Mouse (Mus musculus): ENCODE data around the gene Kcnk13. TPM values are rescaled to one million over a fixed set of nuclear protein-coding genes. Genes with fewer than 3 reads are reported as not detected.

Kcnk13 gene
- total RNA-seq, 1 experiment, result 0.49 TPM

- Histone ChIP-seq H3K27ac (ENCODE audit: insufficient read depth, low read depth, low read length, poor library complexity, severe bottlenecking) (no peak overlapping the region), H3K4me1 (ENCODE audit: control insufficient read depth in 2 of 2, insufficient read depth in 2 of 2, low read length in 2 of 2, poor library complexity in 1 of 2) (no peaks in the 10 kb centered on the region), H3K9ac (ENCODE audit: insufficient read depth, low read depth, low read length, poor library complexity, severe bottlenecking) (no peak overlapping the region), H3K4me3 (ENCODE audit: insufficient read depth in 1 of 2, low read depth in 1 of 2, low read length in 2 of 2, poor library complexity in 1 of 2, severe bottlenecking in 1 of 2) (no peak overlapping the region), H3K9me3 (ENCODE audit: control insufficient read depth, insufficient read depth, low read depth, low read length) (no peaks in the 10 kb centered on the region), H3K36me3 (ENCODE audit: control insufficient read depth, insufficient read depth, low read length, poor library complexity, severe bottlenecking) (no peaks in the 10 kb centered on the region)
- in situ Hi-C loops (cut with MboI; ENCODE audit: low sequenced_read_pairs in 2 of 2, unreplicated experiment in 2 of 2), result no loop called here
- DNase-seq (ENCODE audit: low read depth, low spot score), result no peak
- TF ChIP-seq CHD2 (IDR thresholded peaks at IDR 0.05; ENCODE audit: low read depth, low read length), result no peak
- no peak for TF ChIP-seq MAFK (IDR thresholded peaks at IDR 0.05; ENCODE audit: insufficient read depth, low read depth, low read length)
- no peak for TF ChIP-seq ZC3H11A (IDR thresholded peaks at IDR 0.05; ENCODE audit: borderline replicate concordance, low read depth, low read length)
- no peak for TF ChIP-seq HCFC1 (IDR thresholded peaks at IDR 0.05; ENCODE audit: borderline replicate concordance, insufficient read depth, low read length)
- no peak for TF ChIP-seq ZNF384 (IDR thresholded peaks at IDR 0.05; ENCODE audit: low read depth, low read length)
Measured at GRCm38 (mm10) chr12:100079636-100080286, 115.5 kb downstream of the Kcnk13 start.

- in situ Hi-C loops (cut with MboI; ENCODE audit: low sequenced_read_pairs in 2 of 2, unreplicated experiment in 2 of 2), result no loop called here
- Histone ChIP-seq H3K9ac (ENCODE audit: insufficient read depth, low read depth, low read length, poor library complexity, severe bottlenecking) (no peak overlapping the region), H3K36me3 (ENCODE audit: control insufficient read depth, insufficient read depth, low read length, poor library complexity, severe bottlenecking) (no peaks in the 10 kb centered on the region), H3K4me1 (ENCODE audit: control insufficient read depth in 2 of 2, insufficient read depth in 2 of 2, low read length in 2 of 2, poor library complexity in 1 of 2) (no peaks in the 10 kb centered on the region), H3K9me3 (ENCODE audit: control insufficient read depth, insufficient read depth, low read depth, low read length) (no peaks in the 10 kb centered on the region), H3K27ac (ENCODE audit: insufficient read depth, low read depth, low read length, poor library complexity, severe bottlenecking) (no peak overlapping the region), H3K4me3 (ENCODE audit: insufficient read depth in 1 of 2, low read depth in 1 of 2, low read length in 2 of 2, poor library complexity in 1 of 2, severe bottlenecking in 1 of 2) (no peak overlapping the region)
- no peak for TF ChIP-seq MAFK (IDR thresholded peaks at IDR 0.05; ENCODE audit: insufficient read depth, low read depth, low read length)
- TF ChIP-seq ZC3H11A (IDR thresholded peaks at IDR 0.05; ENCODE audit: borderline replicate concordance, low read depth, low read length), result no peak
- TF ChIP-seq HCFC1 (IDR thresholded peaks at IDR 0.05; ENCODE audit: borderline replicate concordance, insufficient read depth, low read length), result no peak
- TF ChIP-seq ZNF384 (IDR thresholded peaks at IDR 0.05; ENCODE audit: low read depth, low read length), result no peak
- no peak for TF ChIP-seq CHD2 (IDR thresholded peaks at IDR 0.05; ENCODE audit: low read depth, low read length)
- no peak for DNase-seq (ENCODE audit: low read depth, low spot score)
Measured at GRCm38 (mm10) chr12:100088026-100088425, 123.7 kb downstream of the Kcnk13 start.

- Histone ChIP-seq H3K27ac (ENCODE audit: insufficient read depth, low read depth, low read length, poor library complexity, severe bottlenecking) (no peak overlapping the region), H3K9me3 (ENCODE audit: control insufficient read depth, insufficient read depth, low read depth, low read length) (no peaks in the 10 kb centered on the region), H3K4me3 (ENCODE audit: insufficient read depth in 1 of 2, low read depth in 1 of 2, low read length in 2 of 2, poor library complexity in 1 of 2, severe bottlenecking in 1 of 2) (no peak overlapping the region), H3K36me3 (ENCODE audit: control insufficient read depth, insufficient read depth, low read length, poor library complexity, severe bottlenecking) (no peaks in the 10 kb centered on the region), H3K9ac (ENCODE audit: insufficient read depth, low read depth, low read length, poor library complexity, severe bottlenecking) (no peak overlapping the region), H3K4me1 (ENCODE audit: control insufficient read depth in 2 of 2, insufficient read depth in 2 of 2, low read length in 2 of 2, poor library complexity in 1 of 2) (no peaks in the 10 kb centered on the region)
- in situ Hi-C loops (cut with MboI; ENCODE audit: low sequenced_read_pairs in 2 of 2, unreplicated experiment in 2 of 2), result no loop called here
- no peak for DNase-seq (ENCODE audit: low read depth, low spot score)
- TF ChIP-seq CHD2 (IDR thresholded peaks at IDR 0.05; ENCODE audit: low read depth, low read length) (no peak), ZC3H11A (IDR thresholded peaks at IDR 0.05; ENCODE audit: borderline replicate concordance, low read depth, low read length) (no peak), HCFC1 (IDR thresholded peaks at IDR 0.05; ENCODE audit: borderline replicate concordance, insufficient read depth, low read length) (no peak), MAFK (IDR thresholded peaks at IDR 0.05; ENCODE audit: insufficient read depth, low read depth, low read length) (no peak), ZNF384 (IDR thresholded peaks at IDR 0.05; ENCODE audit: low read depth, low read length) (no peak)
Measured at GRCm38 (mm10) chr12:100089265-100089664, 125.0 kb downstream of the Kcnk13 start.

GRCm38 (mm10) chr12:100090750-100091149 lies 126.5 kb downstream of the Kcnk13 start:
- no peak overlapping the region for H3K27ac ChIP-seq (ENCODE audit: insufficient read depth, low read depth, low read length, poor library complexity, severe bottlenecking)
- no peak overlapping the region for H3K4me3 ChIP-seq (ENCODE audit: insufficient read depth in 1 of 2, low read depth in 1 of 2, low read length in 2 of 2, poor library complexity in 1 of 2, severe bottlenecking in 1 of 2)
- no peak for TF ChIP-seq ZNF384 (IDR thresholded peaks at IDR 0.05; ENCODE audit: low read depth, low read length)
- TF ChIP-seq CHD2 (IDR thresholded peaks at IDR 0.05; ENCODE audit: low read depth, low read length), result no peak
- TF ChIP-seq ZC3H11A (IDR thresholded peaks at IDR 0.05; ENCODE audit: borderline replicate concordance, low read depth, low read length), result no peak
- no peak for TF ChIP-seq HCFC1 (IDR thresholded peaks at IDR 0.05; ENCODE audit: borderline replicate concordance, insufficient read depth, low read length)
- TF ChIP-seq MAFK (IDR thresholded peaks at IDR 0.05; ENCODE audit: insufficient read depth, low read depth, low read length), result no peak
- no peaks in the 10 kb centered on the region for H3K4me1 ChIP-seq (ENCODE audit: control insufficient read depth in 2 of 2, insufficient read depth in 2 of 2, low read length in 2 of 2, poor library complexity in 1 of 2)
- no peak overlapping the region for H3K9ac ChIP-seq (ENCODE audit: insufficient read depth, low read depth, low read length, poor library complexity, severe bottlenecking)
- DNase-seq (ENCODE audit: low read depth, low spot score), result no peak
- in situ Hi-C loops (cut with MboI; ENCODE audit: low sequenced_read_pairs in 2 of 2, unreplicated experiment in 2 of 2), result no loop called here
- H3K36me3 ChIP-seq (ENCODE audit: control insufficient read depth, insufficient read depth, low read length, poor library complexity, severe bottlenecking), result no peaks in the 10 kb centered on the region
- H3K9me3 ChIP-seq (ENCODE audit: control insufficient read depth, insufficient read depth, low read depth, low read length), result no peaks in the 10 kb centered on the region
